ENCODE assay signal across 10 mouse cellular contexts in genomic region chr16:24891453-24891852, GRCm38 (mm10).
DNase-seq lines count a peak whose midpoint lies in the region; ATAC-seq lines count a peak whose summit lies in the region.
"Had no signal": no experiment of that assay in that cellular context is flagged by ENCODE, and none has a peak within 500 bp of the region (broad histone marks: within the 10 kb centered on the region; RNA-seq: fewer than 3 reads in every experiment).

No protein-coding gene starts in this region.

- intact Hi-C loops in left cerebral cortex, postnatal 4 days (cut with DNase I): no loop called here

- no peaks in the 10 kb centered on the region for H3K9me3 ChIP-seq in heart, embryonic 14.5 days (ENCODE audit: control insufficient read depth, low read length)
- H3K9me3 ChIP-seq: embryonic facial prominence, embryonic 13.5 days; hindbrain, embryonic 15.5 days had no signal

- H3K4me1 ChIP-seq in heart, embryonic 14.5 days (ENCODE audit: control insufficient read depth in 2 of 2, insufficient read depth in 2 of 2, low read length in 2 of 2): peaks cover 10 to 41% of the 10 kb centered on the region in 2 experiments
- H3K4me1 ChIP-seq: hindbrain, embryonic 15.5 days had no signal

- peak overlapping the region; percentile 40 for H3K4me2 ChIP-seq in heart, embryonic 14.5 days (ENCODE audit: low read length)
- H3K4me2 ChIP-seq: embryonic facial prominence, embryonic 13.5 days; hindbrain, embryonic 15.5 days had no signal

- peak overlapping the region; percentile 42 to 77 for H3K27ac ChIP-seq in heart, embryonic 14.5 days (replicated peaks in 1 of 2; ENCODE audit: control insufficient read depth in 1 of 2, insufficient read depth in 1 of 2, low read depth in 2 of 2, low read length in 2 of 2)
- H3K27ac ChIP-seq: embryonic facial prominence, embryonic 13.5 days; hindbrain, embryonic 15.5 days had no signal

- 0 out of 2 replicates have a peak, but pooled peaks cover 3% of the 10 kb centered on the region for H3K36me3 ChIP-seq in heart, embryonic 14.5 days (ENCODE audit: control insufficient read depth, insufficient read depth, low read length)
- H3K36me3 ChIP-seq: hindbrain, embryonic 15.5 days had no signal

- 24% methylated on average over 6 of the region's 6 CpGs for WGBS in heart, embryonic 14.5 days

- no peak for ATAC-seq in heart, embryonic 14.5 days (ENCODE audit: insufficient number of reproducible peaks, insufficient read depth, low FRiP score, low read depth)
- no peak for ATAC-seq in CD4-positive, CD25-positive, alpha-beta regulatory T cell, adult 4 months

- H3K4me3 ChIP-seq in heart, embryonic 14.5 days (ENCODE audit: control insufficient read depth in 1 of 2, insufficient read depth in 1 of 2, low read depth in 1 of 2, low read length in 2 of 2): no peak overlapping the region
- H3K4me3 ChIP-seq: embryonic facial prominence, embryonic 13.5 days; hindbrain, embryonic 15.5 days had no signal

- DNase-seq in kidney, postnatal 4 days: peak; percentile 18 to 20
- no peak for DNase-seq in kidney, adult 18-20 months
- DNase-seq in adrenal gland, postnatal 25 days: peak; percentile 42
- DNase-seq in lung, postnatal 36 days: peak; percentile 85
- no peak for DNase-seq in yolk sac, embryonic 10.5 days (ENCODE audit: low spot score)
- no peak for DNase-seq in left cerebral cortex, postnatal 4 days

- H3K27me3 ChIP-seq in heart, embryonic 14.5 days (ENCODE audit: control insufficient read depth, insufficient read depth, low read length): no peaks in the 10 kb centered on the region
- H3K27me3 ChIP-seq: embryonic facial prominence, embryonic 13.5 days; hindbrain, embryonic 15.5 days had no signal

- no peak overlapping the region for H3K9ac ChIP-seq in heart, embryonic 14.5 days (ENCODE audit: low read length)
- H3K9ac ChIP-seq: embryonic facial prominence, embryonic 13.5 days; hindbrain, embryonic 15.5 days had no signal

Comparison
In these comparisons a context has a peak if more than half of its experiments do, and no peak if none do; other contexts are left out.
1. DNase-seq: peak in kidney, postnatal 4 days (2 of 2), adrenal gland, postnatal 25 days (single experiment) and lung, postnatal 36 days (single experiment); none in kidney, adult 18-20 months (single experiment), yolk sac, embryonic 10.5 days (single experiment) and left cerebral cortex, postnatal 4 days (single experiment).